Mouse (Mus musculus) bone marrow, adult 2 months (tissue): ENCODE measurements around the gene Sox21.

Experiments
- CTCF ChIP-seq: fragments of 200-500 bp; IDR thresholded peaks from 2 replicates; pipeline ENCODE4 v1.5.1; 2011; ENCODE audit warnings: low read length, control low read depth; ENCODE audit not compliant: control insufficient read depth, insufficient read depth
- POLR2A ChIP-seq: fragments of 200-500 bp; IDR thresholded peaks from 2 replicates; pipeline ENCODE4 v1.6.1; 2011; ENCODE audit warnings: low read depth, mild to moderate bottlenecking, control low read depth, low read length, borderline replicate concordance; ENCODE audit not compliant: control insufficient read depth

DNA sequence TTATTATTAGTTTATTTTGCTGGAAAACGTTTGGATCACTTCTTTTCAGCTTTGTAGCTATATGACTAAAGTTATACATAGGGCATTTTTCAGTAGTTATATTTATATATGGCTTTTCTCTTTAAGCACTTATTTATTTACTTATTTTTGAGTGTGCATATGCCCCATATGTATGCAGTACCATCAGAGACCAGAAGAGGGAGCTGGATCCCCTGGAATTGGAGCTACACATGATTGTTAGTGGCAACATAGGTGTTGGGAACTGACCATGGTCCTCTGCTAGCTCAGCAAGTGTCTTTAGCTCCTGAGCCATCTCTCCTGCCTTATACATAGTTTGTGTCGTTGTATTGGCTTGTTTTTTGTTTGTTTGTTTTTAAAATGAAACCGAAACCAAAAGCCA, 29.5 kb downstream of the Sox21 start:
- no peak for TF ChIP-seq CTCF
- TF ChIP-seq POLR2A = no peak
